Mouse (Mus musculus) forelimb bud, embryonic 11.5 days (tissue): Measurements from ENCODE around the gene Tmem235.
A peak's percentile ranks its signal among the peaks of the same experiment; 100 is the strongest.

Experiments used
- DNase-seq: peaks from one replicate; pipeline ENCODE4 v3.0.0-alpha.2; 2012; ENCODE audit warnings: low read depth, low spot score

Tmem235 gene

DNA sequence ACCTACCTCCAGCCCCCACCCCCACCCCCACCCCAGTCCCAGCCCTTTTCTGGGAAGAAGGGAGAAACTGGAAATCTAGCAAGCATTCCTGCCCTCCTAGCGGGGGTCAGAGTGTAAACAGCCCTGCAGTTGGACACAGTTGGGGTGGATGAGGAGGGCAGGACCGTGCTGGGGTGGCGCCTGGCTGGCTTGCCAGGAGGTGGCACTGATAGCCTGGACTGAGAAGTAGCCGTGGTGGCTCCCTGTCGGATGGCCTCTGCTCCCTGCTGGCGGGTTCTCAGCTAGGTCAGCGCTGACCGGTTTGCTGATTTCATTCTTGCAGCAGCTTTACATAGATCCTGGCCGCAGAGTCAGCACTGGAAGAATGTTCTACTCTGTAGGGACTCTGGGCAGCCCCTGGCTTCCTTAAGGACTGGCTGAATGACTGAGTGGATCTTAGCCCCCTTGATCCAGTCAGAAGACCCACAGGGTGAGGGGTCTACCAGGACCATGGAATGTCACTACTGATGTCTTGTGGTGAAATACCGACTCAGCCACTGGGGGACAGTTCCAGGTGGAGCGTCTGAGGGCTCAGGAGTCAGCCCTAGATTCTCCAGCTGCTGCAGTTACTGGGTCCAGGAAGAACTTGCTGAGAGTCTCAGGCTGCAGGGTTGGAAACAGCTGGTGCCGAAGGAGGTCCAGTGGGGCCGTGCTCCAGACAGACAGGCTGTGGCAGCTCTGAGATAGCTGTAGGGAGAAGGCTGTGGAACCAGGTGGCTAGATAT lies 30.1 kb downstream of the Tmem235 start:
- no peak for DNase-seq

- no peak for DNase-seq
These were observed 31.1 kb downstream of the Tmem235 start for GRCm38 (mm10) chr11:117891581-117892175.

DNA sequence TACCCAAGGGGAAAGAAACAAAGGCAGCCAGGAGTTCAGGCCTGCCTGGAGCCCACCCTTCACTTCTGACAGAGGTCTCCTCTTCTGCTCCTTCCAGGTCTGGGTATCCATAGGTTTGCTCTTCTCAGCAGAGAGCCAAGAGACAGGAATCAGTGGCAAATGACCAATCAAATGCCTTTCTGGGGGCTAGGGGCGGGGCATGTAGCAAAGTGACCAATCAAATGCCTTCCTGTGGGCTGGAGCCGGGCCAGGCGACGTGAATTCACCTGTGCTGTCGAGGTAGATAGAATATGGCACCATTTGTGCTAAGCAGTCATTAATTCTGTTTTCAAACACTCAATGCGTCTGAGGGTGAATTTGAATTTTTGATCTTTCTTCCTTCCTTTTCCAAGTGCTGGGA lies 31.6 kb downstream of the Tmem235 start:
- no peak for DNase-seq

- DNase-seq, result no peak
These were observed 34.1 kb downstream of the Tmem235 start for GRCm38 (mm10) chr11:117894676-117895075.

DNA sequence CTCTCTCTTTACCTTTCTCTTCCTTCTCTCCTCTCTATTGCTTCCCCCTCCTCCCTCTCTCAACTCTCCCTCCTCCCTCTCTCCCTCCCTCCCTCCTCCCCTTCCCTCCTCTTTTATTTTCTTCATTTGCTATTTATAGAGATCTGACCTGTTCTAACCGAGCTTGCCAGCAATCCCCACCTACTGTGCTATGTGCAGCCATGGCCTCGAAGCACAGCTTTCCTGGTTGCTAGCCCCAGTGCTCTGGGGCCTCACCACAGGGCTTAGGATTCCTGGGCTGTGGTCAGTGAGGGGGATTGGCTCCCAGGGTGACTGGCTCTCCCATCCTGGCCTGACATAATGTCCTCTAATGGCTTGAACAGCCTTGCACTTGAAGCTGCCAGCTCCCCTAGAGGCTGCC lies 36.0 kb downstream of the Tmem235 start:
- DNase-seq, result no peak

- no peak for DNase-seq
These were observed 41.7 kb downstream of the Tmem235 start for GRCm38 (mm10) chr11:117902282-117902681.

- DNase-seq, result no peak
These were observed 43.9 kb downstream of the Tmem235 start for GRCm38 (mm10) chr11:117904442-117904841.

GRCm38 (mm10) chr11:117909337-117909736 lies 48.8 kb downstream of the Tmem235 start:
- no peak for DNase-seq

DNA sequence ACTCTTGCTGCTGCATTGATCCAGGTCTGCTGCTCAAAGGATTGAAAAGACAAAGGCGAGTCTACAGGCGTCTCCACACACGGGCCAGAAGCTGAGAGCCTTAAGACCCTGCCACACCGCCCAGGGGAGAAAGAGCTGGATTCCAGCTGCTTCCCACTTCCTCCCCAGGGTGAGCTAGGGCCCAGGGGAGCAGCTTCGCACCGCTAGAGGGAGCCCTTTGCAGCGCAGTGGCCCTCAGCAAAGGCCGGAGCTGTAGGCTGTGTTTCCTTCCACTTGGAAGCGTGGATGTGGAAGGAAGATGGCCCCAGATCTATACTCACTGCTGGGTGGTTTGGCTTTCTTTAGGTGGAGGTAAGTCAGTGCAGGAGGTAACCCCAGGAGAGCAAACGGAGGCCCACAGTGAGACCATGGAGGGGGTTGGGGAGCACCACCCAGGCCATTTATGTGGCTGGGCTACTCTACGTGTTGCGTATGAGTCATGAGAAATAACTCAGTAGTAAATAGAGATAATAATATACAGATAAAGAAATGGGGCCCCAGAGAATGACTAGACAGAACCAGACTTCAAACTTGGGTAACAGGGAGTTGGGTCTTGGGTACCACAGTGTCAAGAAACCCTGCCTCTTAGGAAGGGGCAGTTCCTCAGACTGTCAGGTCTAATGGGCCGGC lies 52.3 kb downstream of the Tmem235 start:
- peak; percentile 70 for DNase-seq

DNA sequence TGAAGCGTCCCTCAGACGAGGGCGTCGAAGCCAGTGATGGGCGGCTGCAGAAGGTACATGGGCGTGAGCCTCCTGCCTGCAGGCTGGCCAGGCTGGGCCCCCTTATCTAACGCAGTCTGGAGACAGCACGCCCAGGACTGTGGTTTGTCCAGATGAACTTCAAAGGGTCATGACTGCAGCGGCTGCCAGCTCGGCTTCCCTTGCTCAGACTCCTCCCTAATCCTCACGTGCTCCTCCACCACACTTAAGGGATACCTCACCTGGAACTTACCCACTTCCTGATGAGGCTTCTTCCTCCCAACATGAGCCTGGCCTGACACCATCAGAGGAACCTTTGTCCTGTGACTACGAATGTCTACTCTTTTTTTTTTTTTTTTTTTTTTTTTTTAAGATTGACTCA lies 54.0 kb downstream of the Tmem235 start:
- DNase-seq, result no peak
